Mouse (Mus musculus) naive thymus-derived CD4-positive, alpha-beta T cell, adult 2 months (primary cell): ENCODE measurements around the gene Cactin.

Source experiments
- DNase-seq: peaks from one replicate; pipeline ENCODE4 v3.0.0-alpha.2; 2011; ENCODE audit warnings: low read depth

Cactin gene

DNA sequence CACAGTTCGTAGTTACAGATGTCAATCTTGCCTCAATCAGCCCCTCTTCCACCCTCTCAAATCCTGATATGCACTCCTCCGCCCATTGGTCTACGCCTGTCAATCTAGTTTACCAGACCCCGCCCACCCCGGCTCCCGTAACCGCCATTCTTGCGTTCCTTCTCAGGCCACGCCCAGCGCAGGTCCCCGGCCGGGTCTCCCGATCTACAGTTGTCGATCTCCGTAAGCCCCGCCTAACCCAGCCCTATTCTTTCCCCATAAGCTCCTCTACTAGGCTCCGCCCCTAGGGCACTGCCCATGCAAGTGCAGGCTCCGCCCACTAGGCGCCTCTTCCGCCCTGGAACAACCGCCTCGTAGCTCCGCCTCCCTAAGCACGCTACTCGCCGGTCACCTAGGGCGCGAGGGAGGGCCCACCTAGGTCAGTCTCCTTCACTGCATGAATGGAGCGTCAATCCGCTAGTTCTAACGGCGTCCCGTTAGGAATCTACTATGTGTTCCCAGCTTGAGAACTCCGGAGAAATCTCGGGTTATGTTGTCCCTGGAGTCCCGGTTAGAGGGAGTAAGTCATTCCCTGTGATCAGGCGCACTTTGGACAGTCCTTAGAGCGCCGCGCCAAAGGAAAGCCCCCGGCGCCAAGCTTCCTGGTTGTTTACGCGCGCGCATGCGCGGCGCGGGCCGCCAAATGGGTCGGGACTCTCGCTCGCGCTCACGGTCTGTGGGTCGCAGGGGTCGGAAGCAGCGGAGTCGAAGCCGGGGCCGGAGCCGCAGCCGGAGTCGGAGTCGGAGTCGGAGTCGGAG is at the start of gene Cactin:
Cactin (plus strand) TSS at position 554 of the 798 bp plus-strand sequence.
- DNase-seq = peak; percentile 100

- DNase-seq = no peak
Measured at GRCm38 (mm10) chr10:81272356-81272755, 48.5 kb upstream of the Cactin start.

GRCm38 (mm10) chr10:81273842-81274241 is 47.1 kb upstream of the Cactin start:
- no peak for DNase-seq

GRCm38 (mm10) chr10:81277676-81278075 is 43.2 kb upstream of the Cactin start:
- DNase-seq = no peak

GRCm38 (mm10) chr10:81279496-81279895 is 41.4 kb upstream of the Cactin start:
- DNase-seq = no peak

DNA sequence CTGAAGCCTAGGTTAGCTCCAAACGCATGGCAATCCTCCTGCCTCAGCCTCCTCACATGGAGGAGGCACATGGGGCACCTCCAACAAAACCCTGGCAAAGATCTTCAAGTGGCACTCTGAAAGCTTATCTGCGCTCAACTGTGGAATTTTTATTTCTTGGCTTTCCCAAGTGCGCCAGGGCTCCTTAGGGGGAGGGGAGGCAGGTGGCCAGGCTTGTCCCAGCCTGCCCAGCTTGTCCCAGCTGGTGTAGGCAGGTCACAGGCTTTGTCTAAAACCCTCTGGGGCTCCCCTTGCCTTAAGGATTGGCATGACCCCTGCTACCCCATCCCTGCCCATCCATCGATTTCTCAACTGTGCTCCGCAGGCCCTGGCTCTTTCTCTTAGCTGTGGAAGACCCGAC is 36.7 kb upstream of the Cactin start:
- no peak for DNase-seq

- no peak for DNase-seq
Measured at GRCm38 (mm10) chr10:81284719-81285118, 36.2 kb upstream of the Cactin start.

DNA sequence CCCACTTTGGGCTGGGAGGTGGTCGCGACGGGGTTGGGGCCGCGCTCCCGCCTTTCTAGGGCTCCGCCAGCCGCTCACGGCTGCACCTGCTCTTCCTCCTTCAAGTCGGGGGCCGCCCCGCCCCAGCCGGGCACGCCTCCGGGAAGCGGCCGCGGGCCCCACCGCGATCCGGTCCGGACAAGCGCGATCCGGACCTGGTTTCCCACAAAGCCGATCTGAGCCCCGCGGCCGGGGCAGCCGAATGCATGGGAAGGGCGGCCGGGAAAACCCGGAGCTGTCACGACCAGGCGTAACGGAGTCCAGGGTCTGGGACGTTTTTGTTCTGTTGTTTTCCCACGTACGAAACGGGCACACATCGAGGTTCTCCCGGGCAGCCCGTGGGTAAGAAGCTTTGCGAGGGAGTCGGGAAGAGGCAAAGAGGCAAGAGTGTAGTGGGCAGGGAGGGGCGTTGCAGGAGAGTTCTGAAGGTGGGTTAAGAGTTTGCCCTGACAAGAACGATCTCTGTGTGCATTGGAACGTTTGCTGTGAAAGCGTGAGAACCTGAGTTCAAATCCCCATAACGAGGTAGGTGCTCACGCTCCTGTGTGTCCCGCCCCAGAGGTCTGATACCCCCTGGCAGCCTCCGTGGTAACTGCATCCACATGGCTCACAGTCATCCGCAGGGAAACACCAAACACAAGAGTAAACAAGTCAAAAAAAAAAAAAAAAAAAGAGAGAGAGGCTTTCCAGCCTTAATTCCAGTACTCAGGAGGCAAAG is 35.0 kb upstream of the Cactin start:
- peak; percentile 92 for DNase-seq

DNA sequence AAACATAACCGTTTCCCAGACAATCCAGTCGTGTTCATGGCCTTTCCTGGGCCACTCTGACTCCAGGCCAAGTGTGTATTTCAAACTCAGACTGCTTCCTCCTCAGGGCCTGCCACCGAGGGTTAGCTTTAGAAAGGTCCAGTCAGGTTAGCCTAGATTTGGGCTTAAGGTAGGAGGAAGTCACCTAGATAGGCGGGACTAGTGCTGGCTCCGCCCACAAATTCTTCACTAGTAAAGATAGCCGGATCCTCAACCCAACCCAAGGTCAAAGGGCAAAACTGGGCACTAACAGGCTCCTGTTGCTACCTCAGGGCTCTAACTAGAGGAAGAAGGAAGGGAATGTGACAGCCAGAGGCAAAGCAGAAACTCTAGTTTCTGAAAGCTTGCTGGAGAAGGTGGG is 34.3 kb upstream of the Cactin start:
- peak; percentile 49 for DNase-seq

DNA sequence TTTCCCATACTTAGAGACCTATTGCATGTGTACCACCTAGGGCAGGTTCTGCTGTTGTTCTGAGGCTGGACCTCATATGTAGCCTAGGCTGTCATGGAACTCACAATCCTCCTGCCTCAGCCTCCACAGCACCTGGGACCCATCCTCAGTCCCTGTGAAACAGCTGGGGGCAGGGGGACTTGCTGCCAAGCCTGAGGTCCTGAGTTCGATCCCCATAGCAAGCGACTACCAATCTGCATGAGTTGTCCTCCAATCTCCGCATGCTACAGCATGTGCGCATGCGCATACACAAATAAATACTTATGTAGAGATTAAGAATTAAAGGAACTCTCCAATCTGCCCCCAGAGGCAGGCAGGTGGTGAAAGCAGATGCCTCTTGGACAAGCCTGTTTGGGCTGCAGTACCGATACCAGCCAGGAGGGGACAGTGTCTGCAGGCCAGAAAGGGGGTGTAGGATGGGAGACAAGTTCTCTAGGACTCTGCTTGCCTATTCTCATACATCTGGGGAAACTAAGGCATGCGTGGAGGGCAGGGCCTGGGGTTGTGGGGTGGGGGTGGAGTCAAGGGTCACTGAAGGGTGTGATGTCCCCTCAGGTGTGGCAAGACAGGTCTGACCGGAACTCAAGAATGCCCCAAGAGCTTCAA is 33.3 kb upstream of the Cactin start:
- peak; percentile 81 for DNase-seq

- peak; percentile 63 for DNase-seq
Measured at GRCm38 (mm10) chr10:81288601-81289000, 32.3 kb upstream of the Cactin start.

DNA sequence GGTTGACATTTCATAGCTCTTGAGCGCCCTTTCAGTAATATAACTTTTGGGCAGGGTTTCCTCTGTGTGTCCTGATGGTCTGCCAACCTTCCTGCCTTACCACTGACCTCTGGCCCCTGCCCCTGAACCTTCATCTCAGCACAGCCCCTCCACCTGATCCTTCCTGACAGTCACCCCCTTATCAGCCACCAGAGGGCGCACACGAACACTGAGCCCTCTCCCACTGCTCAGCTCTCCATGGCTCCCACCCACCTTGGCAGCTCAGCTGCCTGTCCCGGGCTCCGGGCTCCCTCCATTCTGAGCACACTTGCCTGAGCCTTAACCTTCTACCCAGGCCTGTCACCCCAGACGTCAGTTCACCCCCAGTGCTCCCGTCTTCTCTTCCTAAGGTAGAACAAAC is 31.6 kb upstream of the Cactin start:
- peak; percentile 86 for DNase-seq

- no peak for DNase-seq
Measured at GRCm38 (mm10) chr10:81289811-81290210, 31.1 kb upstream of the Cactin start.

GRCm38 (mm10) chr10:81290698-81291460 is 30.0 kb upstream of the Cactin start:
- peak; percentile 50 for DNase-seq

DNA sequence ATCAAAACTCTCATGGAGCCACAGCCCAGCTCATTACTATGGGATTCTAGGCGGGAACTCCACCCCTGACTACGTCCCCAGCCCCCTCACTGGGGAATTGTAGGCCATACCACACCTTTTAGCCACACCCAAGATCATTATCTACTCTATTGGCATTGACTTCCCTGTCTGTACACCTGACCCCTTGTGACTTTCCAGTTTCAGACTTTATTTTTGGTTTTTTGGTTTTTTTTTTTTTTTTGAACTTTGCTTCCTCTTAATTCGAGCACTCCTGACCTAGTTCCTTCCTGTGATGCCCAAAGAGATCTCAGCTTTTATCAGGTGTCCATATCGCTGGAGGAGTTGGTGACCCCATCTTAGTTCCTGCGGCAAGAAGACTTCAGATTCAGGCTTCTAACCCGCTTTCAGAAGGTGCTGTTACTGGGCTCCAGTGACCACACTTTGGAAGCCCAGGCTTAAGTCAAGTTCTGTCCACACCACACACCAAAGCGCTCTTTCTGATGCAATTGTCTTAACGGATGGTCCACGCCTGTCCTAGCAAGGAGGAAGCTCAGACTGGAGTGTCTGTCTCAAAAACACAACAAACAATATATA is 29.3 kb upstream of the Cactin start, which contains the start of gene Tjp3:
Tjp3 (minus strand) TSS at position 71 of the 594 bp plus-strand sequence.
- no peak for DNase-seq

- DNase-seq = peak; percentile 100
Measured at GRCm38 (mm10) chr10:81292554-81293333, 28.2 kb upstream of the Cactin start, which contains the start of gene Pip5k1c. TSS of gene Pip5k1c (plus strand) at chr10:81292963.

DNA sequence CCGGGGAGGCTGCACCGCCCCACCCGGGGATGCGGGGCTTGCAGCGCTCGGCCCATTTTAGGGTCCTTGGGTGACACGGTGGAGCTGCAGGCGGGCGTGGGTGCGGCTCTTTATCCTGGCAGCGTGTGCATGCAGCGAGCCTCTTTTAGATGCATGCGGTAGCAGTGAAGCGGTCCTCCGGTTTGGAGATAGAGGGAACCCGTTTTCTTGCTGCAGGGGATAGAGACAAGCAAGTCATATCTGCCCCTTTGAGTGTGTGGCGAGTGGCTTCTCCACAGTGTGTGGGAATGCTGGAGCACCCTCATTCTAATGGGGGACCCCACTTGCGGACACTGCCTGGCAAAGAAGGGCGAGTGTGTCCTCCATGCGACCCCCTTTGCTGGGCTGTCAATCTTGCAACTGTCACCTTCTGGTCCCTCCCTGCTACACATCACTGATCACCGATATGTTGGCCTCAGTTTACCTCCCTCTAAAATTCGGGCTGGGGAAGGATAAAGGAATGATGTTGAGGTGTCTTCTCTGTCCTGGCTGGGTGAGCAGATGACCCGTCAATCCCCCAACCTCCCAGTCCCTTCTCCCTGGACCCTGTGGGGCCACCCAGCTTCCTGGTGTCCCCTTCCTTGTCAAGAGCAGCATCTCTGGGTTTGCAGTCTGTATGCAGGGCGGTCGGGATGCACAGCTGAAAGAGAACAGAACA is 27.4 kb upstream of the Cactin start:
- no peak for DNase-seq

GRCm38 (mm10) chr10:81294442-81294841 is 26.5 kb upstream of the Cactin start:
- no peak for DNase-seq

DNA sequence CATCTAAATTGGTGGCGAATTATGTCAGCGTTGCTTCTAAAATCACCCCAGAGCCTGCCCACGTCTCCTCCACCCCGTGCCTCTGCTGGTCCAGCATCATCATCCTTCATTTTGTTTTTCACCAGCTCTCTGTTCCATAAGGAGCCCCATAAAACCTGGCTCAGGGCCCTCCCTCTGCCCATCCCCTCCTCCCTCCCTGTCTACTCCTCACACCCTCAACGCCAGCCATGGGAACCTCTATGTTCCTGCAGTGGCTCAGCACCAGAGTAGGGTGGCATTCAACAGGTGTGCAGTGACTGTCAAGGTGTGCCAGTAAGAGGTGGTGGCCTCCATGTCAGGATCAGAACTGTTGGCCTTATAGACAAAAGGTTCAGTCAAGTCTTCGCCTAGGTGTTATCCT is 25.7 kb upstream of the Cactin start:
- DNase-seq = no peak

- DNase-seq = no peak
Measured at GRCm38 (mm10) chr10:81297246-81297645, 23.7 kb upstream of the Cactin start.
